Comparison of ENCODE assay signal across 16 mouse cellular contexts in genomic region chr6:6568436-6568835, GRCm38 (mm10).
"Had no signal": no experiment of that assay in that cellular context is flagged by ENCODE, and none has a peak within 500 bp of the region (broad histone marks: within the 10 kb centered on the region; RNA-seq: fewer than 3 reads in every experiment).

No protein-coding gene starts in this region.

- DNase-seq: kidney, postnatal 14 days; layer of hippocampus, postnatal 36 days; liver, embryonic 13.5 days; liver, postnatal 0 days; lung, postnatal 14 days; retina, postnatal 1 day; right cerebral cortex, postnatal 14 days; thymus, postnatal 4 days had no signal

- H3K36me3 ChIP-seq: kidney, embryonic 15.5 days; limb, embryonic 15.5 days; liver, embryonic 13.5 days; midbrain, embryonic 15.5 days; neural tube, embryonic 12.5 days had no signal

- H3K4me3 ChIP-seq: kidney, embryonic 15.5 days; limb, embryonic 15.5 days; liver, embryonic 13.5 days; lung, embryonic 15.5 days; megakaryocyte, embryonic 14.5 days; midbrain, embryonic 15.5 days; neural tube, embryonic 12.5 days had no signal

- H3K9ac ChIP-seq: kidney, embryonic 15.5 days; limb, embryonic 15.5 days; liver, embryonic 13.5 days; liver, postnatal 0 days; lung, embryonic 15.5 days; midbrain, embryonic 15.5 days; neural tube, embryonic 12.5 days had no signal

- H3K27ac ChIP-seq: kidney, embryonic 15.5 days; limb, embryonic 15.5 days; liver, embryonic 13.5 days; lung, embryonic 15.5 days; macrophage; midbrain, embryonic 15.5 days; neural tube, embryonic 12.5 days; stomach, postnatal 0 days had no signal

- H3K4me1 ChIP-seq: neural tube, embryonic 12.5 days had no signal

- H3K27me3 ChIP-seq: kidney, embryonic 15.5 days; limb, embryonic 15.5 days; liver, embryonic 13.5 days; lung, embryonic 15.5 days; megakaryocyte, embryonic 14.5 days; midbrain, embryonic 15.5 days; neural tube, embryonic 12.5 days had no signal
